Mouse (Mus musculus) megakaryocyte-erythroid progenitor cell, adult 5-6 weeks (primary cell): ENCODE data around the gene Col8a1. TPM values are rescaled to one million over a fixed set of nuclear protein-coding genes. Genes with fewer than 3 reads are reported as not detected.

Source experiments
- ATAC-seq: replicated peaks from 2 replicates; pipeline ENCODE4 v1.8.0; 2016; ENCODE audit warnings: mild to moderate bottlenecking, inconsistent platforms; ENCODE audit not compliant: severe bottlenecking, poor library complexity, low FRiP score, low TSS enrichment
- total RNA-seq, 2 experiments: library from RNA; stranded (forward) in 1 of 2; stranded (reverse) in 1 of 2; fragments of 200-1000, 215-1000 nt in 1 of 2; fragments of >200 nt in 1 of 2; fragmentation: Nextera tagmentation in 1 of 2; gene quantifications; 2 replicates each; pipeline ENCODE4 v1.2.3; 2014 to 2017

The Col8a1 gene
- total RNA-seq, 2 experiments from 2014 or later = not detected

DNA sequence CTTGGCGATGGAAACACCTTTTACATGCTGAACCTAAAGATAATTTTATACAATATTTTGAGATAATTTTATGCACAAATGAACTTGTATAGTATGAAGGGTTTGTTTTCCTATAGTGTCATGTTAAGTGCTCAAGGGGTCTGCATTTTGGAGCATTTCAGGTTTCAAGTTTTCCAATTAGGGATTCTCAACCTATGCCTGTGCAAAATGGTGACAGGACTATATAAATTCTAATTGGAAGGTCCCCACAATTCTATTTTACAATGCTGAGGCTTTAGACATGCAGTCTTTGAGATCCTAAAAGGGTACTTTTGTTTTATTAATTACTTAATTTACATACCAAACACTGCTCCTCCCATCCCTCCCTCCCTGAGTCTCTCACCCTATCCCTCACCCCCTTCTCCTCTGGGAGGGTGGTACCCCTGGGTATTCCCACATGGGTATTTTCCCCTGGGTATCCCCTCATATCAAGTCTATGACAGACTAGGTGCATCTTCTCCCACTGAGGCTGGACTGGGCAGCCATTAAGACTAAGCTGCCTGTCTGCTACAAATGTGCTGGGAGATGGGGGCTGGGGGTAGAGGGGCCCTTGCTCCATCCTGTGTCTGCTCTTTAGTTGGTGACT lies 178.7 kb downstream of the Col8a1 start:
- ATAC-seq = no peak

Other genes with a start within 250 kb of the Col8a1 start
- 55.3 and 73.6 TPM in 2 replicates for gene Cmss1, start 147.9 kb downstream of the Col8a1 start, total RNA-seq (2014; fragmentation: Nextera tagmentation)
- 135 and 155 TPM in 2 replicates for gene Cmss1, start 147.9 kb downstream of the Col8a1 start, total RNA-seq (2017)